Mouse (Mus musculus): ENCODE results near the gene Tubb5.

DNA sequence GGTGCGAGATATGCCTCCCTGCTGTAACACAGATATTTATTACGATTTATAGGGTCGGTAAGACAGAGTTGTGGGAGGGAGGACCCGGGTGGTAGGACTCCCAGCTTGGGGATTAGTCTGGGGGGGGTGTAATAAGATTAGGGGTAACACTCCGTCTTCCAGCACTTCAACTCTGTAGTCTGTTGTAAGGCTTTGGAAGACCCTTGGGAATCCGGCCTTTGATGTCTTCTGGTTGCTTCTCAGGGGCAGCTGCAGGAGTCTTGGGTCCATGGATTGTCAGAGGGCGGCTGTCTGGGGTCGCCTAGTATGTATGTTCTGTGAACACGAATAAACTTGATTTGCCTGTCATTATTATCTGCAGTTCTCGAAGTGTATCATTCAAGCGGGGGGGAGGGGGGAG, 15.5 kb downstream of the Tubb5 start:
- TF ChIP-seq POLR2A (IDR thresholded peaks at IDR 0.05; ENCODE audit: borderline replicate concordance, extremely low read depth, insufficient read depth, insufficient read length, poor library complexity, severe bottlenecking) (no peak), CTCF (IDR thresholded peaks at IDR 0.05; ENCODE audit: borderline replicate concordance, extremely low read depth, insufficient read depth, insufficient read length) (no peak)

Measured in brain, embryonic 14.5 days (tissue).